Mouse (Mus musculus): ENCODE results near the gene Fam172a. TPM values are rescaled to one million over a fixed set of nuclear protein-coding genes. Genes with fewer than 3 reads are reported as not detected.

Gene Fam172a
- total RNA-seq, 1 experiment from 2014 or later = 29.0 TPM

GRCm38 (mm10) chr13:77976248-77976647, 274.4 kb downstream of the Fam172a start:
- no peak for DNase-seq

- DNase-seq = no peak
Observed at GRCm38 (mm10) chr13:77977121-77977520, 275.3 kb downstream of the Fam172a start.

- no peak for DNase-seq
Observed at GRCm38 (mm10) chr13:77982105-77982851, 280.4 kb downstream of the Fam172a start.

GRCm38 (mm10) chr13:77982852-77983202, 281.0 kb downstream of the Fam172a start:
- no peak for DNase-seq

GRCm38 (mm10) chr13:77991189-77991886, 289.5 kb downstream of the Fam172a start:
- DNase-seq = no peak

- no peak for DNase-seq
Observed at GRCm38 (mm10) chr13:78004649-78005048, 302.8 kb downstream of the Fam172a start.

- DNase-seq = no peak
Observed at GRCm38 (mm10) chr13:78005344-78005743, 303.5 kb downstream of the Fam172a start.

GRCm38 (mm10) chr13:78010176-78010575, 308.3 kb downstream of the Fam172a start:
- peak; percentile 2 for DNase-seq

- no peak for DNase-seq
Observed at GRCm38 (mm10) chr13:78024683-78025294, 323.0 kb downstream of the Fam172a start, which contains the start of gene Pou5f2. Pou5f2 (plus strand) TSS chr13:78024902.

- DNase-seq = no peak
Observed at GRCm38 (mm10) chr13:78032821-78033220, 331.0 kb downstream of the Fam172a start.

GRCm38 (mm10) chr13:78037203-78037602, 335.4 kb downstream of the Fam172a start:
- no peak for DNase-seq

GRCm38 (mm10) chr13:78043203-78043602, 341.4 kb downstream of the Fam172a start:
- no peak for DNase-seq

GRCm38 (mm10) chr13:78045116-78045515, 343.3 kb downstream of the Fam172a start:
- DNase-seq = no peak

GRCm38 (mm10) chr13:78087751-78088150, 385.9 kb downstream of the Fam172a start:
- DNase-seq = no peak

GRCm38 (mm10) chr13:78090701-78091100, 388.9 kb downstream of the Fam172a start:
- no peak for DNase-seq

GRCm38 (mm10) chr13:78091949-78092348, 390.1 kb downstream of the Fam172a start:
- DNase-seq = no peak

GRCm38 (mm10) chr13:78094352-78094751, 392.5 kb downstream of the Fam172a start:
- no peak for DNase-seq

- DNase-seq = no peak
Observed at GRCm38 (mm10) chr13:78095071-78095973, 393.5 kb downstream of the Fam172a start.

GRCm38 (mm10) chr13:78098858-78099445, 397.1 kb downstream of the Fam172a start:
- DNase-seq = no peak

GRCm38 (mm10) chr13:78099746-78100530, 398.1 kb downstream of the Fam172a start:
- no peak for DNase-seq

- no peak for DNase-seq
Observed at GRCm38 (mm10) chr13:78100664-78101063, 398.8 kb downstream of the Fam172a start.

Data from adrenal gland, postnatal 25 days (tissue).